Mouse (Mus musculus) liver, embryonic 11.5 days (tissue): ENCODE results near the gene Ptpre. TPM values are rescaled to one million over a fixed set of nuclear protein-coding genes. Genes with fewer than 3 reads are reported as not detected.

Experiments used
- ATAC-seq: fragments of 200-750 bp; cut with Nextera tagmentation; replicated peaks from 2 replicates; pipeline ENCODE4 v1.8.0; 2017; ENCODE audit warnings: moderate number of reproducible peaks, mild to moderate bottlenecking, moderate TSS enrichment, moderate library complexity; ENCODE audit not compliant: low FRiP score
- DNase-seq: peaks from one replicate; pipeline ENCODE4 v3.0.0-alpha.2; 2017; ENCODE audit warnings: low spot score
- H3K27ac ChIP-seq: fragments of 300-500 bp; sonication (generic); 2 replicates; pipeline ENCODE4 v1.5.1; 2014; ENCODE audit warnings: mild to moderate bottlenecking, low read depth, low read length, control low read depth
- H3K27me3 ChIP-seq: fragments of 300-500 bp; sonication (generic); replicated peaks from 2 replicates; pipeline ENCODE4 v1.6.1; 2014; ENCODE audit warnings: low read length, mixed read lengths; ENCODE audit not compliant: control insufficient read depth, insufficient read depth
- H3K36me3 ChIP-seq: fragments of 300-500 bp; sonication (generic); 2 replicates; pipeline ENCODE4 v1.6.1; 2014; ENCODE audit warnings: mild to moderate bottlenecking, low read length, moderate library complexity, mixed read lengths; ENCODE audit not compliant: control insufficient read depth, insufficient read depth
- H3K4me1 ChIP-seq: fragments of 300-500 bp; sonication (generic); replicated peaks from 2 replicates; pipeline ENCODE4 v1.6.1; 2014; ENCODE audit warnings: low read length, mixed read lengths; ENCODE audit not compliant: control insufficient read depth, insufficient read depth
- H3K4me2 ChIP-seq: fragments of 300-500 bp; sonication (generic); 2 replicates; pipeline ENCODE4 v1.6.1; 2014; ENCODE audit warnings: mild to moderate bottlenecking, control low read depth, moderate library complexity
- H3K4me3 ChIP-seq: fragments of 300-500 bp; sonication (generic); 2 replicates; pipeline ENCODE4 v1.5.1; 2014; ENCODE audit warnings: low read depth, low read length, control low read depth
- H3K9ac ChIP-seq: fragments of 300-500 bp; sonication (generic); 2 replicates; pipeline ENCODE4 v1.6.1; 2014; ENCODE audit warnings: low read depth, low read length, control low read depth
- H3K9me3 ChIP-seq: fragments of 300-500 bp; sonication (generic); 2 replicates; pipeline ENCODE4 v1.6.1; 2016; ENCODE audit warnings: low read length, inconsistent platforms, mixed read lengths; ENCODE audit not compliant: control insufficient read depth
- WGBS: fragments of 180-500 bp; shearing (Covaris S2); extraction: QIAGEN DNeasy Blood & Tissue Kit; methylation state at CpG from one replicate; pipeline ENCODE4 v1.1.7; 2014; 5-methylcytosine and 5-hydroxymethylcytosine counted together
- polyA plus RNA-seq: library from polyadenylated mRNA; unstranded; fragments of >200 nt; fragmentation: Nextera tagmentation; extraction: Ambion mirVana; gene quantifications from 2 replicates; pipeline ENCODE4 v1.2.1, GENCODE M21; 2014

Ptpre gene
- polyA plus RNA-seq, 1 experiment from 2014 or later: 5.4 TPM

DNA sequence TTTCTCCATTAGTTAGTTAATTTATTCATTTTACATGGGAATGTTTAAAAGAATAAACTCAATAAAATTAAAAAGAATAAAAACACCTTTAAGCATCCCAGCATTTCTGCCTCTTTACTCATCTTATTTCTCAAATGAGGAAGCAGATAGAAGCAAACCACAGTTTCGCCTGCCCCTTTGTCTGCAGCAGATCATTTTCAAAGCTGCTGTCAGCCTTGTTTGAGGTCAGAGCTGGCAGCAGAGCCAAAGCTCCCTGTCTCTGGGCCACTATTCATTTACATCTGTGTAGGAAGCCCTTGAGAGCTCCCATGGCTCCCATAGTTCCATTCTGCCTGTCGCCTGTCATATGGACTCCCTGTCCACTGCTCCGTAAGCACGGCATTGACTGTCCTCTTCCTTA lies 28.7 kb upstream of the Ptpre start:
- no peaks in the 10 kb centered on the region for H3K4me1 ChIP-seq
- no peak overlapping the region for H3K4me3 ChIP-seq
- H3K9me3 ChIP-seq: no peaks in the 10 kb centered on the region
- no peaks in the 10 kb centered on the region for H3K36me3 ChIP-seq
- H3K27me3 ChIP-seq: no peaks in the 10 kb centered on the region
- no peak overlapping the region for H3K4me2 ChIP-seq
- H3K27ac ChIP-seq: no peak overlapping the region
- ATAC-seq (no peak), DNase-seq (no peak)
- no peak overlapping the region for H3K9ac ChIP-seq
- WGBS: 71% methylated on average over 4 of the region's 4 CpGs

DNA sequence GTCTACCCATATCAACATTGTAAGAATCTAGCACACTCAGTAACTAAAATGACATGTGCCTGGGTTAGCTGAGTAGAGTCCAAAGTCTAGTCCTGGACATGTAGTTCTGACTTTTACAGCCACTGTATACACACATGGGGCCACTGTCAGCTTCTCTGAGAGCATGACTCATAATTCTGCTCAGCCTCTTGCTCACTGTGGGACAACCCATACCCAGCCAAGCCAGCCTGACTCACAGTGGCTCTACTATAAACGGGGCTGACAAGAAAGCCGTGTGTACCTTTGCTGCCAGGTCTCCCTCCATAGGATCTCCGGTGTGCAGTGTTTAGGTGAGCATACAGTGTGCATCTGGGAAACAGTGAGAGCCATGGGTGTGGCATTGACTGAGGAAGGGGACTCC lies 28.0 kb upstream of the Ptpre start:
- Histone ChIP-seq H3K27me3 (no peaks in the 10 kb centered on the region), H3K9ac (no peak overlapping the region), H3K4me2 (no peak overlapping the region), H3K4me1 (no peaks in the 10 kb centered on the region), H3K9me3 (no peaks in the 10 kb centered on the region), H3K27ac (no peak overlapping the region), H3K36me3 (no peaks in the 10 kb centered on the region), H3K4me3 (no peak overlapping the region)
- DNase-seq: no peak
- WGBS: 82% methylated on average over 3 of the region's 3 CpGs
- no peak for ATAC-seq

DNA sequence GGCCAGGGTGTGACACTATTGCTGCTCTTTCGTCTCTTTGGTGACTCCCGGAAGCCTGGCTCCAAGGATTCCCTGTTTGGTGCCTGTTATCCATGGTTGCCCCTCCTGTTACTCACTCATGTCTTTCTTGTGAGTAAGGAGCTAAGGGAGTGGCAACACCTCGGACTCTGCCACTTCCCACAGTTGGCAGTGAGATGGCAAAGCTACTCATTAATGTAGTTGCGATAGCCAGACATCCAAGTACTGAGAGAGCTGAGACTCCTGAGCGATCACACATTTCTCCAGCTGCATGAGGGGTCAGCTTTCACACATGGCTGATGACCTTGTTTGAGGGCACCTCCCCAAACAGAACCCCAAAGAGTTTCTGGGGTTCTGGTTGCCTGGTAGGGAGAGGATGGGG lies 26.9 kb upstream of the Ptpre start:
- DNase-seq (no peak), ATAC-seq (no peak)
- Histone ChIP-seq H3K4me3 (no peak overlapping the region), H3K27ac (no peak overlapping the region), H3K9ac (no peak overlapping the region), H3K4me2 (no peak overlapping the region), H3K4me1 (no peaks in the 10 kb centered on the region), H3K9me3 (no peaks in the 10 kb centered on the region), H3K27me3 (no peaks in the 10 kb centered on the region), H3K36me3 (no peaks in the 10 kb centered on the region)
- 86% methylated on average over 5 of the region's 5 CpGs for WGBS

DNA sequence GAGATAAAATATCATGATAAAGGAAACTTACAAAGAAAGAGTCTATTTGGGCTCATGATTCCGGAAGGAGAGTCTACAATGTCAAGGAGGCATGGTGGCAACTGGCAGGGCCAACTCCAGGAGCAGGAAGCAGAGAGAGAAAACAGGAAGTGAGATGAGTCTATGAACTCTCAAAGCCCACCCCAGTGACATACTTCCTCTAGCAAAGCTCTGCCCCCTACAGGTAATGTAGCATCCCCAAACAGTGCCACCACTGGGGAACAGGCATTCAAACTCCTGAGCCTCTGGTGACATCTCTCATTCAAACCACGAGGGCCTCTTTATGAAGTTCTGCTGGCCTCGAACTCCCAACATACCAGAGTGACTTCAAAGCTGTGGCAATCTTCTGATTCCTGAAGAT lies 25.6 kb upstream of the Ptpre start:
- DNase-seq (no peak), ATAC-seq (no peak)
- no peaks in the 10 kb centered on the region for H3K27me3 ChIP-seq
- H3K36me3 ChIP-seq: no peaks in the 10 kb centered on the region
- H3K9me3 ChIP-seq: no peaks in the 10 kb centered on the region
- H3K27ac ChIP-seq: no peak overlapping the region
- WGBS: 75% methylated on average over 3 of the region's 3 CpGs
- H3K9ac ChIP-seq: no peak overlapping the region
- no peak overlapping the region for H3K4me2 ChIP-seq
- H3K4me1 ChIP-seq: no peaks in the 10 kb centered on the region
- no peak overlapping the region for H3K4me3 ChIP-seq

DNA sequence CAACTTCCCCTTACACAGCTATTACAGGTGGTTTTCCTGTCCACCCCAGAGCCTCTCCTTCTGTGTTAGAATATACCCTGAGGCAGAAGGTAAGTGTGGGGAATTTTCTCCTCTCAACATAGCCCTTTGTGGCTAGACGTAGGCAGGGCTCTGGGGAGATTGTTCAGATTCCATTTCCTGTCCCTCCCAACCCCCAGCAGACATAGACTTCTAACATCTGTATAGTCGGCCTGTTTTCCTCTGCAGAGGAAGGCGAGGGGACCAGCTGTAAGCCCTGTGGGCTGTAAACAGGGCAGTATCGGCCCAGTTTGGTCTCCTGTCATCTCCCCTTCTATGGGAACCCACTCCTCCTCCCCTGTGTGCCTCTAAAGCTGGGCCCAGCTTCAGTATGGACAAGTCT lies 20.1 kb upstream of the Ptpre start:
- H3K36me3 ChIP-seq: no peaks in the 10 kb centered on the region
- no peak overlapping the region for H3K4me3 ChIP-seq
- WGBS: 53% methylated on average over 4 of the region's 4 CpGs
- no peaks in the 10 kb centered on the region; the same call in 1 of the 2 replicates for H3K4me1 ChIP-seq
- H3K9me3 ChIP-seq: no peaks in the 10 kb centered on the region
- DNase-seq (no peak), ATAC-seq (no peak)
- no peak overlapping the region for H3K4me2 ChIP-seq
- H3K27ac ChIP-seq: no peak overlapping the region
- H3K27me3 ChIP-seq: no peaks in the 10 kb centered on the region
- H3K9ac ChIP-seq: no peak overlapping the region

DNA sequence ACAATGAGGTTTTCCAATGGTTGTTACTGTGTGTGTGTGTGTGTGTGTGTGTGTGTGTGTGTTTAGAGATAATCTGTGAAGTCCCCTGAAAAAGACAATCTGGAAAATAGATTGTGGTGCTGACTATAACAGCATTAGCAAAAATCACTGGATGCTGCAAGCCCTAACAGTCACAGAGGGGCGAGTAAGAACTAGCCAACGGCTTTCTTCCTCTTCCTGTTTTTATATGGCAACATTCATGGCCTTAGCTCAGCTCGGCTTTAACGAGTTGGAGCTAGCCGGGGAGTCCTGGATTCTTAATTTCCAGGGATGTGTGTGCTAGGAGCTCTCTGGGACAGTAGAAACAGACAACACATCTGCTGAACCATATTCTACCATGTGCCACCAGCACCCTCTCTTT lies 17.0 kb upstream of the Ptpre start:
- 41% methylated on average over 5 of the region's 5 CpGs for whole genome bisulfite sequencing
- no peak for ATAC-seq

DNA sequence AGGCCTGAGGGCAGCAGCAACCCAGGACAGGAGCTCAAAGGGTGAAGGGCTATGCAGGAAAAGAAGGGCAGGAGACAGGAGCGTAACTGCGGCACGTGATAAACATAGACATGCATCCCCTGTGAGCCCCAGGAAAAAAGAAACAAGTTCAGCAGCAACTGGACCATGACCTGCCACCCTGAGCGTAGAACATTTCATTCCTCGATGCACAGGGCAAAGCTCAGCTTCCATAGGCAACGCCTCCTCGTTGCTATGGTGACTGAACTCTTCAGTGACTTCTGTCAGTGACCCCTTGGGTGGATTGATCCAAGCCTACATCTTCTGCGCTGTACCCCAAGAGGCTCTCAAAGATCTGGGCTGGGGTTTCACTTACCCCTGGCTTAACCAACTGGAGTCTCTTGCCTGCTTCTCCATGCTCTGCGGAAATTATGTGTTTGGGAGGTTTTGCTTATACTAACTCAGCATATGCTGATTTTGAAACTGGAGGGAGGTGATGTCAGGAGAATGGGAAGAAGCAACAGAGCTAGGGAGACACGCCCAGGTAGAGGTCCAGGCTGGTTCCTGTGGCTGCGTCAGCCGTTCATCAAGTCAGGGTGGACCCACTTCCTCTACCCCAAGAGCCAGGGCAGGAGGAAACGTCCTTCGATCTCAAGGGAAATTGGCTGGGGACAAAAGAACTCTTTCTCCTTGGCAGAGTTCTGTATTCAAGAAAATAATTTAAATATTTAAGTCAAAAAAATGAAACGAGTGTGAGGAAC lies 15.3 kb upstream of the Ptpre start:
- no peak for DNase-seq
- ATAC-seq: no peak; the same call in 1 of the 2 replicates
- no peak overlapping the region for H3K9ac ChIP-seq
- H3K27ac ChIP-seq: no peak overlapping the region
- H3K27me3 ChIP-seq: no peaks in the 10 kb centered on the region
- no peaks in the 10 kb centered on the region; the same call in 1 of the 2 replicates for H3K4me1 ChIP-seq
- no peaks in the 10 kb centered on the region for H3K9me3 ChIP-seq
- H3K36me3 ChIP-seq: no peaks in the 10 kb centered on the region
- H3K4me2 ChIP-seq: no peak overlapping the region
- 67% methylated on average over 15 of the region's 15 CpGs for WGBS
- no peak overlapping the region for H3K4me3 ChIP-seq

More for the DNA sequence above, 17.0 kb upstream of the Ptpre start:
- DNase-seq: no peak
- Histone ChIP-seq H3K4me1 (no peaks in the 10 kb centered on the region; the same call in 1 of the 2 replicates), H3K36me3 (no peaks in the 10 kb centered on the region), H3K9me3 (no peaks in the 10 kb centered on the region), H3K4me2 (no peak overlapping the region), H3K27ac (no peak overlapping the region), H3K27me3 (no peaks in the 10 kb centered on the region), H3K9ac (no peak overlapping the region), H3K4me3 (no peak overlapping the region)

DNA sequence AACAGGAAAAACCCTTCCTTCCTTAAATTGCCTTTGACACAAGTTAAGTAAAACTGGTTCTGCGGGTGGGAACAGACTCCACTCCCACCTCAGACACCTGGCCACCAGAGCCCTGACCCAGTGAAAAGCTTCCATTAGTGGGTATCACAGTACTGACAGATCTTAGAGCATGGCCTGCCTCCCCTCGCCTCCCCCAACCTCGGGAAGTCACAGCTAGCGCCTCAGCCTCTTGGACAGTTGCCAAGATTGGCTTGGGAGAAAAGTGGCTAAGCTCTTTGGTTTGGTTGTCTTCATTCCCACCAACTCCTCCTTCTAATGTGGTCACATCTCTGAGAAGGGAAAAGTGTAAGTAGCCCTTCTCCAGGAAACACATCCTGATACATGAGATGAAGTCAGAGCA lies 13.3 kb upstream of the Ptpre start:
- Histone ChIP-seq H3K4me1 (no peaks in the 10 kb centered on the region; the same call in 1 of the 2 replicates), H3K27me3 (no peaks in the 10 kb centered on the region), H3K4me2 (no peak overlapping the region), H3K36me3 (no peaks in the 10 kb centered on the region), H3K4me3 (no peak overlapping the region), H3K27ac (no peak overlapping the region), H3K9me3 (no peaks in the 10 kb centered on the region), H3K9ac (no peak overlapping the region)
- no peak for DNase-seq
- WGBS: 49% methylated on average over 4 of the region's 4 CpGs
- no peak for ATAC-seq

DNA sequence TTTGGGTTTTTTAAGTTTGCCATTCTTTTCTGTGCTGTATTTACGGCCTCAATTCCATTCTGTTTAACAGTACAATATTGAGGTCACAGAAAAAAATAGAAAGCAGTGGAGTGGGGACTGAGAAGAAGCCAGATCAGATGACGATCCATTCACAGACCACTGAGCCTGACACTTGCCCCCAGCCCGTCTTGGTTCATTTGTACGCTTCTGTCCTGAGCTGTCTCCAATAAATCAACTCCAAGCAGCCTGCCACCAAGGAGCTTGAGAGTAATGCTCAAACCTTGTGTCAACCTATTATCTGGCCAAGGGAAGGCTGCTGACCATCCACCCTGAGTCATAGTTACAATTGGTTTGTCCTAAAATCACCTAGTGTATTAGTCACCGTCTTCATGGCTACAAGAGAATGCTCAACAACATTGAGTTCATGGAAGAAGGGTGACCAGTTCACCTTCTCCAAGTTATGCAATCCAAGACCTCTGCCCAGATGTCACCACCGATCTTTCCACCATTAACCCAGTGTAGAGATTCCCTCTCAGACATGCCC lies 12.8 kb upstream of the Ptpre start:
- DNase-seq (no peak), ATAC-seq (no peak)
- H3K4me3 ChIP-seq: no peak overlapping the region
- 81% methylated on average over 6 of the region's 6 CpGs for WGBS
- H3K27me3 ChIP-seq: no peaks in the 10 kb centered on the region
- H3K4me2 ChIP-seq: no peak overlapping the region
- H3K27ac ChIP-seq: no peak overlapping the region
- H3K36me3 ChIP-seq: no peaks in the 10 kb centered on the region
- no peak overlapping the region for H3K9ac ChIP-seq
- H3K9me3 ChIP-seq: no peaks in the 10 kb centered on the region
- H3K4me1 ChIP-seq: no peaks in the 10 kb centered on the region; the same call in 1 of the 2 replicates
